Mouse (Mus musculus): ENCODE measurements at regions not wholly inside any gene's neighbourhood (a gene's known extent, or its start where the extent isn't known, plus 50 kb on each side); places are given as distances from the start of the nearest gene placed in this dataset.

DNA sequence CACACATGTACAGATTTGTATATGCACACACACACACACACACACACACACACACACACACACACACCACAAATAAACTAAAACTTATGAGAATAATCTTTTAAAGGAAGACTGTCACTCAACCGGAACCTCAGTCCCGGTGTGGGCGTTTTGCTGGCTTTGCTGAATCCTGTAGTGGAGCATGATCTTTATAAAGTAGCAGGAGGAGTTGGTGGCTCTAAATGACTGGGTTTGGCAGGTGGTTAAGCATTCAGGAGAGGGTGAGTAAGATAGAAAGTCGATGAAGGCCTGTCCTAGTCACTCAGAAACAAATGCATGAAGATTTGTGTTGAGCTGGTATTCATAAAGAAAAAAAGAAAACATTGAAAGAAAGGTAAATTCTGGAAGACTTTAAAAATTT lies 240.4 kb upstream of the Nmur2 start:
- no peak for TF ChIP-seq POLR2A (IDR thresholded peaks at IDR 0.05; ENCODE audit: borderline replicate concordance, extremely low read depth, insufficient read depth, insufficient read length, poor library complexity, severe bottlenecking)
- no peak for TF ChIP-seq CTCF (IDR thresholded peaks at IDR 0.05; ENCODE audit: borderline replicate concordance, extremely low read depth, insufficient read depth, insufficient read length)
